Mouse (Mus musculus): ENCODE measurements around the gene Tmem159. TPM values are rescaled to one million over a fixed set of nuclear protein-coding genes. Genes with fewer than 3 reads are reported as not detected.

Tmem159 gene
- polyA plus RNA-seq, 1 experiment from 2014 or later: 7.7 TPM

DNA sequence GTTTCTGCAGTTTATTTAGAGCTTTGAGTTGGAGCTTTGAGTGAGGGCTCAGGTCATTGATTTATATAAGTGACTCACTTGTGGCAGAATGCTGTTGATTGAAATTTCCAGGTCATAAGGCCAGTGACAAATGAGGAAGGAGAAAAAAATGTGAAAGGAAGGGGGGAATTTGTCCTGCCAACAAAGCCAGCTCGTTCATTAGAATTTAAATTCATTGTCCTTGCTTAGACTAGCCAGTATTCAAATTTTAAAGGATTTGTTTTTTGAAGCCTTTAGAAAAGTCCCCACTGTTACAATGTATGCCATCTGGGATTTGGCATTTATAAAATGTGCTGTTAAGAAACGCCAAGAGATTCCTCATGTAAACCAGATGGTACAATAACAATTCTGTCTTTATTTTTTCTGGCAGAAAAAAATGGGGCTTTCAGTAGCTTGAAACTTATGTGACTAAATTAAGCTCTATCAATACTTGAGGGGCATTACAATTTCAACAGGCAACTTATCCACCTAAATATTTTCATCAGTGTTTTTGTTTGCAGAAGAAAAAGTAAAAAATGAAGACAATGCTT lies 54.8 kb downstream of the Tmem159 start:
- Histone ChIP-seq H3K4me1 (replicated peaks; ENCODE audit: control insufficient read depth, insufficient read depth, low read length) (no peaks in the 10 kb centered on the region), H3K9me3 (ENCODE audit: control insufficient read depth, low read length) (no peaks in the 10 kb centered on the region), H3K36me3 (ENCODE audit: control insufficient read depth, insufficient read depth, low read length) (no peaks in the 10 kb centered on the region), H3K4me3 (ENCODE audit: low read depth, low read length) (no peak overlapping the region), H3K4me2 (no peak overlapping the region), H3K27ac (ENCODE audit: low read depth, low read length) (no peak overlapping the region), H3K27me3 (replicated peaks; ENCODE audit: control insufficient read depth, insufficient read depth, low read length) (no peaks in the 10 kb centered on the region), H3K9ac (ENCODE audit: low read depth, low read length) (no peak overlapping the region)
- no peak for ATAC-seq (replicated peaks; ENCODE audit: low FRiP score)
- DNase-seq (ENCODE audit: low spot score): no peak
- WGBS: 62% methylated on average over 2 of the region's 2 CpGs

DNA sequence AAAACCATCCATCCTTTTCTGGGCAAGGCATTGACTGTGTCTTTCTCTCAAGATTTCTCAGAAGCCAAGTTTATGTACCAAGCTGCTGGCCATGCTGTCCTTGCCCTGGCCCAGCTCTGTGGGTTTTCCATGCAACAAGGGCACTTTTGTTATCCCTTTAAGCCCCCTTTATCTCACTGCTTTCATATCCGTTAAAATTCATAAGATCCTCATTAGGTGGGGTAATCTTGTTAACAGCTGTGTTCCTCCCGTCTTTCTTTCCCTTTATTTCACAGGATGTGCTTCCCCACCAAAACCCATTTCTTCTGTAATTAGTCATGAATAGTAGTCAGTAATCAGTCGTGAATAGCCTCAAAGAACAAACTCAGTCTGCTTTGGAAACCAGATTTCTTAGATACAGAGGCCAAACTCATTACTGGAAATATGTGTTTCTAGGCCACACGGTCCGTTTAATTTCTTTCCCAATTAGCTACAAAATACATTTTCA lies 55.5 kb downstream of the Tmem159 start:
- Histone ChIP-seq H3K4me2 (no peak overlapping the region), H3K36me3 (ENCODE audit: control insufficient read depth, insufficient read depth, low read length) (no peaks in the 10 kb centered on the region), H3K4me1 (replicated peaks; ENCODE audit: control insufficient read depth, insufficient read depth, low read length) (no peaks in the 10 kb centered on the region), H3K9me3 (ENCODE audit: control insufficient read depth, low read length) (no peaks in the 10 kb centered on the region), H3K27me3 (replicated peaks; ENCODE audit: control insufficient read depth, insufficient read depth, low read length) (no peaks in the 10 kb centered on the region), H3K4me3 (ENCODE audit: low read depth, low read length) (no peak overlapping the region), H3K27ac (ENCODE audit: low read depth, low read length) (no peak overlapping the region), H3K9ac (ENCODE audit: low read depth, low read length) (no peak overlapping the region)
- 61% methylated on average over 5 of the region's 5 CpGs for whole genome bisulfite sequencing
- ATAC-seq (replicated peaks; ENCODE audit: low FRiP score) (no peak), DNase-seq (ENCODE audit: low spot score) (no peak)

DNA sequence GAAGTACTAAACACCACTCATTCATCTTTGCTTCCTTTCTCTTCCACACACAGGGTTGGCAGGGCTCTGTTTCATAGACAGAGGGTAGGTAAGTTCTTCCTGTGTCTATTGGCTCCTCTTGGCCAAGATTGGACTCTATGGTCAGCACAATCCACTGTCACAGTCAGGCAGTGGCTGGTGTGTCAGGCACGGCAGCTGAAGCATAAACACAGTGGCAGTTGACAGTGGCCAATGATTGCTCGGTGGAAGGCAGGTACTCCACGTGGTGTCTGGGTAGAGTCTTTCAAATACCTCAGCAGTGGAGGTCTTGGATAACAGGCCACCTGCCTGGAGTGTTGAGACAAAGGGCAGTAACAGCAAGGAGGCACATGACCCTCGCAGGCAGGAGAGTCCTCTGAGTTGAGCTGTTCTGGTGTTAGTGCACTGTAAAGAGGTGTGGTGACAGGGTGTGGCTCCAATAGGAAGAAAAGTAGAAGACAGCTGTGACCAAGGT lies 56.0 kb downstream of the Tmem159 start:
- H3K9me3 ChIP-seq (ENCODE audit: control insufficient read depth, low read length): no peaks in the 10 kb centered on the region
- no peak overlapping the region for H3K27ac ChIP-seq (ENCODE audit: low read depth, low read length)
- H3K4me2 ChIP-seq: no peak overlapping the region
- no peaks in the 10 kb centered on the region for H3K27me3 ChIP-seq (replicated peaks; ENCODE audit: control insufficient read depth, insufficient read depth, low read length)
- DNase-seq (ENCODE audit: low spot score): no peak
- H3K4me3 ChIP-seq (ENCODE audit: low read depth, low read length): no peak overlapping the region
- WGBS: 52% methylated on average over 4 of the region's 4 CpGs
- no peaks in the 10 kb centered on the region for H3K4me1 ChIP-seq (replicated peaks; ENCODE audit: control insufficient read depth, insufficient read depth, low read length)
- no peaks in the 10 kb centered on the region for H3K36me3 ChIP-seq (ENCODE audit: control insufficient read depth, insufficient read depth, low read length)
- no peak overlapping the region for H3K9ac ChIP-seq (ENCODE audit: low read depth, low read length)
- no peak for ATAC-seq (replicated peaks; ENCODE audit: low FRiP score)

DNA sequence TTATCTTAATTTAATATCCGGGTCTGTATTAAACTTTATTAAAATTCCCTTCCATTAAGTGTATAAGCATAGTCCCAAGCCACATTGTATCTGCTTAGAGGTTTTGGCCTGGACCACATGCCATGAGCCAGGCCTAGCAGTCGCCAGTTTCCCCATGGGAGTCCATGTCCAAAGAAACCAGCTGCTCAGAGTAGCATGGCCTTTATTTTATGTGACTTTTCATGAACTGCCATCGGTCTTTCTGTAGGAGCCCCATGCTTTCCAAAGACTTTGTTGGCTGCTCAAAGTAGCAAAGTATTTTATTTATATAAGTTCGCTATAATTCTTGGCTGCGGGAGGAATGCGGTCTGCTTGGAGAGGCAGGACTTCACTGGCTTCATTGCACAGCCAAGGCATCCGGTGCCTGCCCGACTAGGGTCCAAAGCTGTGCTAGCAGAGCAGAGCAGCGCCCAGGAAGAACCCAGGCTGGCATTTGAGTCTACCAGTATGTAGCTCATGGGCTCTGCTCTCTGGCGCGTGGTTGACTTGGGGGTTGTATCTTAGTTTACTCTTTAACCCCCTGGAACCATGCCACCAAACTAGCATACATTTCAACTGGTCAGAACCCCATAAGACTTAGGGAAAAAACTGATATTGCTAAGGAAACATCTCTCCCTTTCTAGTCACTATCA lies 61.6 kb downstream of the Tmem159 start:
- WGBS: 86% methylated on average over 11 of the region's 11 CpGs
- H3K9me3 ChIP-seq (ENCODE audit: control insufficient read depth, low read length): no peaks in the 10 kb centered on the region
- H3K4me3 ChIP-seq (ENCODE audit: low read depth, low read length): no peak overlapping the region
- no peak overlapping the region for H3K9ac ChIP-seq (ENCODE audit: low read depth, low read length)
- H3K27me3 ChIP-seq (replicated peaks; ENCODE audit: control insufficient read depth, insufficient read depth, low read length): no peaks in the 10 kb centered on the region
- no peaks in the 10 kb centered on the region for H3K36me3 ChIP-seq (ENCODE audit: control insufficient read depth, insufficient read depth, low read length)
- H3K4me2 ChIP-seq: no peak overlapping the region
- ATAC-seq (replicated peaks; ENCODE audit: low FRiP score) (no peak), DNase-seq (ENCODE audit: low spot score) (no peak)
- no peak overlapping the region for H3K27ac ChIP-seq (ENCODE audit: low read depth, low read length)
- no peaks in the 10 kb centered on the region for H3K4me1 ChIP-seq (replicated peaks; ENCODE audit: control insufficient read depth, insufficient read depth, low read length)

Other genes with a start within 250 kb of the Tmem159 start
- 4.6 and 6.5 TPM in 2 replicates for gene Lyrm1, start 206.5 kb upstream of the Tmem159 start, polyA plus RNA-seq (2014; fragmentation: Nextera tagmentation; extraction: Ambion mirVana)
- 3.1 and 3.4 TPM in 2 replicates for gene Dcun1d3, start 206.1 kb upstream of the Tmem159 start, polyA plus RNA-seq (2014; fragmentation: Nextera tagmentation; extraction: Ambion mirVana)
- gene Dnah3, start 7.1 kb upstream of the Tmem159 start, polyA plus RNA-seq (2014; fragmentation: Nextera tagmentation; extraction: Ambion mirVana): not detected in 2 replicates
- not detected in 2 replicates for gene Zp2, start 42.9 kb downstream of the Tmem159 start, polyA plus RNA-seq (2014; fragmentation: Nextera tagmentation; extraction: Ambion mirVana)
- gene Anks4b, start 71.5 kb downstream of the Tmem159 start, polyA plus RNA-seq (2014; fragmentation: Nextera tagmentation; extraction: Ambion mirVana): 1.2 and 1.9 TPM in 2 replicates
- 1.7 and 2.6 TPM in 2 replicates for gene Crym, start 99.8 kb downstream of the Tmem159 start, polyA plus RNA-seq (2014; fragmentation: Nextera tagmentation; extraction: Ambion mirVana)
- 0.03 TPM in 1 of 2 replicates, not detected in the other for gene Abca14, start 101.6 kb downstream of the Tmem159 start, polyA plus RNA-seq (2014; fragmentation: Nextera tagmentation; extraction: Ambion mirVana)
- gene Abca15, start 226.3 kb downstream of the Tmem159 start, polyA plus RNA-seq (2014; fragmentation: Nextera tagmentation; extraction: Ambion mirVana): not detected in 2 replicates